Mouse (Mus musculus) ovary, postnatal 36 days (tissue): ENCODE measurements around the gene Lrp8.

Source experiments
- DNase-seq: peaks from one replicate; pipeline ENCODE4 v3.0.0; 2022; ENCODE audit warnings: low spot score, mixed read lengths

Lrp8 gene

DNA sequence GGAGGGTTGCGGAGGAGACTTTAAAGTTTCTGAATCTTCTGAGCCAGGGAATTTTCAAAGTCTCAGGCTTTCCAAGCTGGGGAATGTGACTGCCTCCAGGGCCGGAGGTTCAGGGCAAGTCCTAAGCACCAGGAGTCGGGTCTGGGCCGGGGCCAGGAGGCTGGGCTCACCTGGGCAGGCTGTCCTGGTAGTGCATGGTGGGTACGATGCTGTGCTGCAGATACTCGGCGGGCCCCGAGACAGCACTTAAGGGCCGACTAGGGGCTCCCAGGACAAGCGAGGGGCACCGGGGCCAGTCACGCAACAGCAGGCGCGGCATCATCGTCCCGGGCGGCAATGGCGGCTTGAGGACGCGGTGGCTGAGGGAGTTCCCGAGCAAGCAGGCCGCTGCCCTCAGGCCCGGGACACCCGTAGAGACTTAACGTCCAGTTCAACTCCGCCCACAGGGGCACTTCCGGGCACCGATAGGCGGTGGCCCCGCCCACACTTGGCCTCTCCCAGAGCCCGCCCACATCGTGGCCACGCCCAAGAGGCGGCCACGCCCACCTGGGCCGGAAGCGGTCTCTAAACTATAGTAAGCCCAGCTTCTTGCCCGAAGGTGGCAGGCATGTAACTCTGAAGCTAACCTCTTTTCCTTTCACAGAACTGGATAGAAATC lies 121.2 kb downstream of the Lrp8 start, which contains the start of gene Cpt2:
TSS of gene Cpt2 (minus strand) at position 466 of the 658 bp plus-strand sequence.
- peak; percentile 96 for DNase-seq

DNA sequence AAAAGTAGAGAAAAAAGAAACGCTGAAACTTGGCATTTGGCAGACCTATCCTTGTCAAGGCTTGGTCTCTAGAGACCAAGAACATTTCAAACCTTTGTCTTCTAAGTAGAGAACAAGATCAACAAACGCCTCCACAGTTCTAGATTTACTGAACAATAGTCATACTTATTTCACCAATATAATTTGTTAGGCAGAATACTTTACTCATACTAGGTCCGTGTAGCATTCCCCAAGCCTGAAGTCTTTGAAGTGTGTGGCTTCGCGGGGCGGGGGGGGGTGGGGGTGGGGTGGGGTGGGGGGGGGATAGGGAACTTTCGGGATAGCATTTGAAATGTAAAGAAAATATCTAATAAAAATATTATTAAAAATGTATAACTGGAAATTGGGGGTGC lies 121.7 kb downstream of the Lrp8 start:
- no peak for DNase-seq
